Mouse (Mus musculus): Measurements from ENCODE around the gene Hdgfl2. TPM values are rescaled to one million over a fixed set of nuclear protein-coding genes. Genes with fewer than 3 reads are reported as not detected.

The Hdgfl2 gene
- total RNA-seq, 1 experiment from 2014 or later, result 112 TPM

DNA sequence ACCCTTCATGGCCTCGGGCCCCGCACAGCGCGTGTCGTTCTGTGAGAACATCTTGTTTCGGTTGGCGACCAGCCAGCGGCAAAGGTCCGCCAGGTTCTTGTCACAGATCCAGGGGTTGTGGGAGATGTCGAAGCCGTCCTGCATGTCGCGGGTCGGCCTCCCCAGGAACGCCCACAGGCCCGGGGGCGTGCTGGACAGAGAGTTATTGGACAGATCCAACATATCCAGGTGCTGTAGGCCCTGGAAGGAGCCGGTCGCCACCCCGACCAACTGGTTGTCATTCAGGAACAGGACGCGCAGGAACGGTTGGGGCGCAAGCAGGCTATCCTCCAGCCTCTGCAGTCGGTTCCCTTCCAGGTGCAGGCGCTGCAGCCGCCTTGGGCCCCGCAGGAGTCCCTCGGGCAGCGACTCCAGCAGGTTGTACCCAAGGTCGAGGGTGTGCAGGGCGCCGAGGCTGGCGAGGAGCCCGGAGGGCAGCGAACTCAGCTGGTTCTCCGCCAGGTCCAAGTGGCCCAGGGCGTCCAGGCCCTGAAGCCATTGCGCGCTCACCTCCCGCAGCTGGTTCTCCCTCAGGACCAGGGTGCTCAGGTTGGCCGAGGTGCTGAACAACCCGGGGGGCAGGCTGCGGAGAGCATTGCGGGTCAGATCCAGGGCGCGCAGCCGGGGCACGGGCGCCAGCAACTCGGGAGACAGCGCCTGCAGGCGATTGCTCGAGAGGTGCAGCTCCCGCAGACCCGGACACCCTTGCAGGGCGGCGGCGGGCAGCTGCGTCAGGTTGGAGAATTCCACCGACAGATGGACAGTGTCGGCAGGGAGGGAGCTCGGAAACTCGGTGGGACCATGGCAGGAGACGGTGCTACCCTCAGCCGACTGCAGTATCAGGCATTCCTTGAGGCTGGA is 40.8 kb downstream of the Hdgfl2 start:
- ATAC-seq (replicated peaks; ENCODE audit: insufficient number of reproducible peaks, low FRiP score, low TSS enrichment, poor library complexity, severe bottlenecking), result no peak

DNA sequence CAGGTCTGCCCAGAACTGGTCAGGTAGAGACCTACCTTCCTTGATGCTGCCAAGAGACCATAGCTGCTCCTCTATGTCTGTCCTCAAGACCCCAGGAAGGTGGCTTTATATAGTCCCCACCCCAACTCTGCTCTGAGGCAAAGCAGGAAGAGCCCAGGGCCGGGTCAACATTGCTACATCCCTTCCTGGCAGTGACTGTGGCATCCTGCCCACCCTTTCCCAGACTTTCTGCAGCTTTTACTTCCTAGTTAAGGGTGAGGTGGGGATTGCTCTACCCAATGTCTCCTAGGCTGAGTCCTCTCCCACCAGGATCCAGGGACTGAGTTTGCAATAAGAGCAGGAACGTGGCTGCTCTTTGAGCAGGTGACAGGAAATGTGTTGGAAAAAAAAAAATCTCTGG is 42.4 kb downstream of the Hdgfl2 start, which contains the start of gene Lrg1:
TSS of gene Lrg1 (minus strand) at position 176 of the 400 bp plus-strand sequence.
- ATAC-seq (replicated peaks; ENCODE audit: insufficient number of reproducible peaks, low FRiP score, low TSS enrichment, poor library complexity, severe bottlenecking), result no peak

DNA sequence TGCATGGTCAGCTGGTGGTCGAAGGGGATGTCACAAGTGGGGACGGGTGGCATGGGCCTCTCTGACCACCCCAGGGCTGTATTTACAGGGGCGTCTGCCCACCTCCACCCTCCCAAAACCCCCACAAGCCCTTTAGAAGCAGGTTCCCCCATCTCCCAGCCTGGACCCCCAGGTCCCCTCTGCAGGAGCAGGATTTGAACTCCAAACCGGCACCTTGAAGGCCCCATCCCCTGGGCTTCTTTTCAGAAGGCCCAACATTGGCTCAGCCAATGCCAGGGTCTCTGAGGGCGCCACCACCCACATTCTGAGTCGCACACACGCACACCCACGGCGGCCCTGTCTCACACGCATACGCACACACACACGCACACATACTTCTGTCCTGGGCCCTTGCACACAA is 43.7 kb downstream of the Hdgfl2 start:
- ATAC-seq (replicated peaks; ENCODE audit: insufficient number of reproducible peaks, low FRiP score, low TSS enrichment, poor library complexity, severe bottlenecking), result no peak

GRCm38 (mm10) chr17:56123681-56124340 is 44.4 kb downstream of the Hdgfl2 start:
- ATAC-seq (replicated peaks; ENCODE audit: insufficient number of reproducible peaks, low FRiP score, low TSS enrichment, poor library complexity, severe bottlenecking), result no peak

- ATAC-seq (replicated peaks; ENCODE audit: insufficient number of reproducible peaks, low FRiP score, low TSS enrichment, poor library complexity, severe bottlenecking), result 0 out of 2 replicates have a peak, but pooled peaks have one; percentile 23
Measured at GRCm38 (mm10) chr17:56124377-56125275, 45.2 kb downstream of the Hdgfl2 start.

DNA sequence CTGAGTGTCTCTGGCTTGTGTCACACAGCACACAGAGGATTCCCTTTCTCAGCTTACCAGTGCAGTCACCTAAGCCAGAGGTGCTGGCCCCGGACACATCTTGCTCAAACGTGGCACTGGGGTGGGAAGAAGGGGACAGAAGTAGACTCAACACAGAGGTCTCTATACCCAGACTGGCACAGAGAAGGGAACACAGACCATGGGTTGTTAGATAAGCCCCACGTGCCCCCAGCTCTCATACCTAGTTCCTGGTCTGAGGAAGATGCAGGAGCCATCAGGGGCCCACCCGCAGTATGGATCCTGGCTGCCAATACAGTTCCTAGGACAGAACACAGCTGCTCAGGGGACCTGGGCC is 45.8 kb downstream of the Hdgfl2 start:
- no peak for ATAC-seq (replicated peaks; ENCODE audit: insufficient number of reproducible peaks, low FRiP score, low TSS enrichment, poor library complexity, severe bottlenecking)

GRCm38 (mm10) chr17:56126175-56126574 is 46.7 kb downstream of the Hdgfl2 start:
- ATAC-seq (replicated peaks; ENCODE audit: insufficient number of reproducible peaks, low FRiP score, low TSS enrichment, poor library complexity, severe bottlenecking), result no peak

- no peak for ATAC-seq (replicated peaks; ENCODE audit: insufficient number of reproducible peaks, low FRiP score, low TSS enrichment, poor library complexity, severe bottlenecking)
Measured at GRCm38 (mm10) chr17:56128246-56128645, 48.8 kb downstream of the Hdgfl2 start.

DNA sequence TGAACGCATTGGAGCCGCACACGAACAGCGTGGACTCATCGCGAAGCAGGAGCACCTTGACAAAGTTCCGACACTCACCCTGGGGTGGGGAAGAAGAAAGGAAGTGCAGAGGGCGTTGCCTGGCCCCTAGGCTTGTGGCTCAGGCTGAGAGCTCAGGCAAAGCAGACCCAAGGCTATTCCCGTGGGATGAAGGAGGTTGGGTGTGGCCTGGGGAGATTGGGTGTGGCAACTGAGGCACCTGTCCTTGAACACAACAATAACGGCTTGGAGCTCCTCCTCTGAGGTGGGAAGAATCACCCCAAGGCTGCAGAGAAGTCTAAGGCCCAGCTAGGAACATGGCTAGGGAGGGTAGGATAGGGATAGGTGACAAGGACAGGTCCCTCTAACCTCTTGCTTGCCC is 51.7 kb downstream of the Hdgfl2 start:
- no peak for ATAC-seq (replicated peaks; ENCODE audit: insufficient number of reproducible peaks, low FRiP score, low TSS enrichment, poor library complexity, severe bottlenecking)

DNA sequence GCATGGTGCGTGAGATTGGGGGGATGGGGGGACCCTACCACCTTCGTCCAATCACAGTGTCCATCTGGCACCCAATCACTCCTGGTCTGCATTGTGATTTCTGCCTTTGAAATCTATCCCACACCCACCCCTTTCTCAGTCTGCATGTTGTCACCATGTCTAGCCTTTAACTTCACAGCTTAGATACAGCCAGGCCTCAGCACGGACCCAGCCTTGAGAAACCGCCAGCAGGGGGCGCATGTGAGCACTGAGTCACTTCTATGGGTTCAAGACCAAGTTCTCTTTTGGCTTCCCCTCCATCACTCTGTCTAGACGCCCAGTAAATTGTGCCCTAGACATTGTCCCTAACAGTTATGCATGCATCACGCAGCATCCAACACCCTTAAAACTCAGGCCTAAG is 52.4 kb downstream of the Hdgfl2 start:
- ATAC-seq (replicated peaks; ENCODE audit: insufficient number of reproducible peaks, low FRiP score, low TSS enrichment, poor library complexity, severe bottlenecking), result no peak

- ATAC-seq (replicated peaks; ENCODE audit: insufficient number of reproducible peaks, low FRiP score, low TSS enrichment, poor library complexity, severe bottlenecking), result peak; percentile 41
Measured at GRCm38 (mm10) chr17:56132661-56133060, 53.2 kb downstream of the Hdgfl2 start.

DNA sequence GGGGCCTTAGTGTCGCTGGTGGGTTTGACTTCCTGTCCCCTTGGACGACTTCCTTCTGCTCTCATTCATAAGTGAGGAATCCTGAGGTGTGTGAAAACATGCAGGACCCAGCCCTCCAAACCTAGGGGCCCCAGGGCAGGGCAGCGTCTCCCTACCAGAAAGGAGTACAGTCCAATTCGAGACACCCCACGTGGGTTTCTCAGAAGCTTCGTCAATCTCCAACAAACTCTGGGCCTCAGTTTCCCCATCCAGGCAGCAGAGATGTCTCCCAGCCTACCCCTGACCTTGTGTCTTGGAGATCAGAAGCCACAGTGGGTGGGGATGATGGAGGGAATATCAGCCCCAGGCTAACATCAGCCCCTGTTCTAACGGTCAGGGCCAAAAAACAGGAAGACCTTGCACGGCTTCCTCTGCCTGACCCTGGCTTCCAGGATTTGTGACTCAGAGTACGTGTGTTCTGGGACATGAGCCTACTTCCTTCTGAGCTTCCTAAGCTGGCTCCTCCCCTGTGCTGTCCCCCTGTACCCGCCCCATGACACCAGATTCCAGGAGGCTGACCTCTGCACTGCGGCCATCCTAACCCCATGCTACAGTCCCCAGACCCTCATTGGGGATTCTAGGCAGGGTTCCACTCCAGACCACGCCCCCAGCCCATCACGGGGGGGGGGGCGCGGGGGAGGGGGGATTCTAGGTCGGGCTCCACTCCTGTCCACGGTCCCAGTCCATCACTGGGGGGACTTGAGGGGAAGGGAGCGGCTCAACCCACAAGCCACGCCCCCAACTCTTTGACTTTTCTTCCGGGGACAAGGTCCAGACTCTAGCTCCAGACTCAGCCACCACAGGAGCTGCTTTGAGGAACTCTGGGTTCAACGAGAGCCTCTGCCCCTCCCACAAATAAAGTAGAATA is 54.3 kb downstream of the Hdgfl2 start:
- peak; percentile 46 for ATAC-seq (replicated peaks; ENCODE audit: insufficient number of reproducible peaks, low FRiP score, low TSS enrichment, poor library complexity, severe bottlenecking)

GRCm38 (mm10) chr17:56134463-56134971 is 55.1 kb downstream of the Hdgfl2 start:
- peak; percentile 46 for ATAC-seq (replicated peaks; ENCODE audit: insufficient number of reproducible peaks, low FRiP score, low TSS enrichment, poor library complexity, severe bottlenecking)

DNA sequence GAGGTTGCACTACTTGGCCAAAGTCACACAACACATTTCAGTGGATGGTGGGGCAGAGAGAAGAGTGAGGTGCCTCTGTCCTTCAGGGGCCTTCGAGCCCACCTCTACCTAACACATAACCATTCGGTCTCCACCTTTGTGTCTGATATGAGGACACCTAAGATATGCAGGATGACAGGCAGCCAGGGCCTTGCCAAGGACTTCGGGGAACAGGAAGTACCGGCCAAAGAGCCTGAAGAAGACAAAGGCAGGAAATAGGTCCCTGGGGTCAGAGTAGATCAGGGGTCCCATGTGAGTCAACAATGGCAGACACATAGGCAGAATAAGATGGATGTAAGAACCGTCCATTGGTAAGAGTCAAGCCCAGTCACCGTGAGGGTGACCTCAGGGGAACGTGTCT is 57.1 kb downstream of the Hdgfl2 start:
- ATAC-seq (replicated peaks; ENCODE audit: insufficient number of reproducible peaks, low FRiP score, low TSS enrichment, poor library complexity, severe bottlenecking), result no peak

DNA sequence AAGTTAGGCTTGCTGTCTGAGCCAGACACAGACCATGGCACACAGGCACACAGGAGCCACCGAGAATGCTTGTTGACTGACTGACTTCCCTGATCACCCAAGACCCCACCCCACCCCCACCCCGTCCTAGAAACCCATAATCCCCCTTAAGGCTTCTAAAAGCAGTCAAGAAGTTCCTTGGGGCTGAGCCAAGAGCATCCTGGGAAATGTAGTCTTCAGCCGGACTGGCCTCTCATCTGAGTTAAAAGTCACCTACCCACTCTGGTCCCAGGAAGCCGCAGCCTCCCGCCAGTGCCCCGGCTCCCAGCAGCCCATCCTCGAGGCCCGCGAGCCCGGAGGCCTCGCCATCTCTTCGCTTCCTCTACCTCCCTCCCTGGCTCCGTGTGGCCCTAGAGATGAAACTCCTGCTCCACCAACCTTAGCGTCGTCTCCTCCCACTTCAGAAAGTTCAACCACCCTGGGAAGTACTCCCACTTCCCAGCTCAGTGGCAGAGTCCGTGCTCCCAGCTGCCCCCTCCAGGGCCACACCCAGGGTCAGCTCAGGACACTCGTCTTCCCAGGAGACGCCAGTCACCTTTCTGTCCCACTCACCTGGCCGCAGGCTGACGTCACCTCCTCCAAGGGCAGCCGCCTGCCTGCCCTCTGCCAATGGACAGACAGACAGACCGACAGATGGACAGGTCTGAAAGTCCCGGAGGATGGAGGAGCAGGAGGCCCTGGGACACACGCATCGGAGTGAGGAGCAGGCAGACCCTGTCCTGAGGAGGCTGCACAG is 58.6 kb downstream of the Hdgfl2 start:
- ATAC-seq (replicated peaks; ENCODE audit: insufficient number of reproducible peaks, low FRiP score, low TSS enrichment, poor library complexity, severe bottlenecking), result no peak

GRCm38 (mm10) chr17:56139355-56139754 is 59.9 kb downstream of the Hdgfl2 start:
- ATAC-seq (replicated peaks; ENCODE audit: insufficient number of reproducible peaks, low FRiP score, low TSS enrichment, poor library complexity, severe bottlenecking), result no peak

GRCm38 (mm10) chr17:56139858-56140595 is 60.6 kb downstream of the Hdgfl2 start, which contains the start of gene Sema6b:
Sema6b (minus strand) TSS chr17:56140343.
- no peak for ATAC-seq (replicated peaks; ENCODE audit: insufficient number of reproducible peaks, low FRiP score, low TSS enrichment, poor library complexity, severe bottlenecking)
